Mouse (Mus musculus): Measurements from ENCODE around the gene Zfp428. TPM values are rescaled to one million over a fixed set of nuclear protein-coding genes. Genes with fewer than 3 reads are reported as not detected.

The Zfp428 gene
- polyA plus RNA-seq, 1 experiment from 2014 or later, result 26.0 TPM

GRCm38 (mm10) chr7:24531211-24531971, 24.6 kb downstream of the Zfp428 start:
- ATAC-seq (replicated peaks; ENCODE audit: insufficient number of reproducible peaks, low FRiP score, low TSS enrichment), result peak; percentile 43

GRCm38 (mm10) chr7:24533031-24533571, 26.3 kb downstream of the Zfp428 start:
- WGBS (ENCODE audit: insufficient replicate concordance), result 66% methylated on average over 28 of the region's 28 CpGs
- H3K4me3 ChIP-seq (ENCODE audit: low read depth, low read length), result no peak overlapping the region; the same call in 1 of the 2 replicates
- no peak for ATAC-seq (replicated peaks; ENCODE audit: insufficient number of reproducible peaks, low FRiP score, low TSS enrichment)

More at GRCm38 (mm10) chr7:24531211-24531971, 24.6 kb downstream of the Zfp428 start:
- Histone ChIP-seq H3K9ac (ENCODE audit: low read depth, low read length) (peak overlapping the region; percentile 87), H3K27ac (ENCODE audit: low read depth, low read length) (peak overlapping the region; percentile 68), H3K4me1 (ENCODE audit: control insufficient read depth, insufficient read depth, low read length) (peaks cover 24% of the 10 kb centered on the region), H3K4me2 (peak overlapping the region; percentile 99), H3K27me3 (ENCODE audit: control insufficient read depth, insufficient read depth, low read length) (peaks cover 15% of the 10 kb centered on the region), H3K36me3 (ENCODE audit: control insufficient read depth, insufficient read depth, low read length) (peaks cover 13% of the 10 kb centered on the region), H3K4me3 (ENCODE audit: low read depth, low read length) (peak overlapping the region; percentile 71), H3K9me3 (replicated peaks; ENCODE audit: control insufficient read depth, low read length) (no peaks in the 10 kb centered on the region)
- 1% methylated on average over 43 of the region's 43 CpGs for WGBS (ENCODE audit: insufficient replicate concordance)

GRCm38 (mm10) chr7:24533806-24534205, 27.0 kb downstream of the Zfp428 start:
- Histone ChIP-seq H3K36me3 (ENCODE audit: control insufficient read depth, insufficient read depth, low read length) (peaks cover 13% of the 10 kb centered on the region), H3K4me2 (peak overlapping the region; percentile 47), H3K27ac (ENCODE audit: low read depth, low read length) (no peak overlapping the region), H3K27me3 (ENCODE audit: control insufficient read depth, insufficient read depth, low read length) (peaks cover 15% of the 10 kb centered on the region), H3K9ac (ENCODE audit: low read depth, low read length) (no peak overlapping the region), H3K4me3 (ENCODE audit: low read depth, low read length) (peak overlapping the region; percentile 23; the same call in 1 of the 2 replicates), H3K4me1 (ENCODE audit: control insufficient read depth, insufficient read depth, low read length) (peaks cover 24% of the 10 kb centered on the region), H3K9me3 (replicated peaks; ENCODE audit: control insufficient read depth, low read length) (no peaks in the 10 kb centered on the region)
- no peak for ATAC-seq (replicated peaks; ENCODE audit: insufficient number of reproducible peaks, low FRiP score, low TSS enrichment)
- WGBS (ENCODE audit: insufficient replicate concordance), result 20% methylated on average over 41 of the region's 42 CpGs

More at GRCm38 (mm10) chr7:24533031-24533571, 26.3 kb downstream of the Zfp428 start:
- no peak overlapping the region for H3K27ac ChIP-seq (ENCODE audit: low read depth, low read length)
- H3K36me3 ChIP-seq (ENCODE audit: control insufficient read depth, insufficient read depth, low read length), result peaks cover 13% of the 10 kb centered on the region
- H3K9me3 ChIP-seq (replicated peaks; ENCODE audit: control insufficient read depth, low read length), result no peaks in the 10 kb centered on the region
- H3K4me2 ChIP-seq, result no peak overlapping the region
- H3K27me3 ChIP-seq (ENCODE audit: control insufficient read depth, insufficient read depth, low read length), result peaks cover 15% of the 10 kb centered on the region
- H3K9ac ChIP-seq (ENCODE audit: low read depth, low read length), result no peak overlapping the region
- peaks cover 24% of the 10 kb centered on the region for H3K4me1 ChIP-seq (ENCODE audit: control insufficient read depth, insufficient read depth, low read length)

GRCm38 (mm10) chr7:24534301-24534700, 27.5 kb downstream of the Zfp428 start:
- peaks cover 24% of the 10 kb centered on the region for H3K4me1 ChIP-seq (ENCODE audit: control insufficient read depth, insufficient read depth, low read length)
- H3K27ac ChIP-seq (ENCODE audit: low read depth, low read length), result no peak overlapping the region
- H3K36me3 ChIP-seq (ENCODE audit: control insufficient read depth, insufficient read depth, low read length), result peaks cover 13% of the 10 kb centered on the region
- WGBS (ENCODE audit: insufficient replicate concordance), result 25% methylated on average over 19 of the region's 19 CpGs
- H3K9me3 ChIP-seq (replicated peaks; ENCODE audit: control insufficient read depth, low read length), result no peaks in the 10 kb centered on the region
- H3K4me2 ChIP-seq, result peak overlapping the region; percentile 47
- H3K4me3 ChIP-seq (ENCODE audit: low read depth, low read length), result peak overlapping the region; percentile 23; the same call in 1 of the 2 replicates
- no peak for ATAC-seq (replicated peaks; ENCODE audit: insufficient number of reproducible peaks, low FRiP score, low TSS enrichment)
- no peak overlapping the region for H3K9ac ChIP-seq (ENCODE audit: low read depth, low read length)
- peaks cover 15% of the 10 kb centered on the region for H3K27me3 ChIP-seq (ENCODE audit: control insufficient read depth, insufficient read depth, low read length)

GRCm38 (mm10) chr7:24537081-24537480, 30.3 kb downstream of the Zfp428 start:
- WGBS (ENCODE audit: insufficient replicate concordance), result 86% methylated on average over 4 of the region's 4 CpGs
- H3K27ac ChIP-seq (ENCODE audit: low read depth, low read length), result no peak overlapping the region
- H3K9ac ChIP-seq (ENCODE audit: low read depth, low read length), result no peak overlapping the region
- peaks cover 15% of the 10 kb centered on the region for H3K4me1 ChIP-seq (ENCODE audit: control insufficient read depth, insufficient read depth, low read length)
- ATAC-seq (replicated peaks; ENCODE audit: insufficient number of reproducible peaks, low FRiP score, low TSS enrichment), result no peak
- H3K9me3 ChIP-seq (replicated peaks; ENCODE audit: control insufficient read depth, low read length), result no peaks in the 10 kb centered on the region
- peaks cover 13% of the 10 kb centered on the region for H3K36me3 ChIP-seq (ENCODE audit: control insufficient read depth, insufficient read depth, low read length)
- no peak overlapping the region for H3K4me3 ChIP-seq (ENCODE audit: low read depth, low read length)
- no peak overlapping the region for H3K4me2 ChIP-seq
- peaks cover 15% of the 10 kb centered on the region for H3K27me3 ChIP-seq (ENCODE audit: control insufficient read depth, insufficient read depth, low read length)

GRCm38 (mm10) chr7:24537591-24537990, 30.8 kb downstream of the Zfp428 start:
- no peak overlapping the region for H3K4me2 ChIP-seq
- H3K27ac ChIP-seq (ENCODE audit: low read depth, low read length), result no peak overlapping the region
- H3K27me3 ChIP-seq (ENCODE audit: control insufficient read depth, insufficient read depth, low read length), result peaks cover 15% of the 10 kb centered on the region
- H3K36me3 ChIP-seq (ENCODE audit: control insufficient read depth, insufficient read depth, low read length), result peaks cover 13% of the 10 kb centered on the region
- WGBS (ENCODE audit: insufficient replicate concordance), result 77% methylated on average over 5 of the region's 5 CpGs
- H3K9me3 ChIP-seq (replicated peaks; ENCODE audit: control insufficient read depth, low read length), result no peaks in the 10 kb centered on the region
- H3K9ac ChIP-seq (ENCODE audit: low read depth, low read length), result no peak overlapping the region
- H3K4me3 ChIP-seq (ENCODE audit: low read depth, low read length), result no peak overlapping the region
- H3K4me1 ChIP-seq (ENCODE audit: control insufficient read depth, insufficient read depth, low read length), result peaks cover 12% of the 10 kb centered on the region
- ATAC-seq (replicated peaks; ENCODE audit: insufficient number of reproducible peaks, low FRiP score, low TSS enrichment), result no peak

- Histone ChIP-seq H3K27me3 (ENCODE audit: control insufficient read depth, insufficient read depth, low read length) (peaks cover 11% of the 10 kb centered on the region), H3K9ac (ENCODE audit: low read depth, low read length) (no peak overlapping the region), H3K4me2 (no peak overlapping the region), H3K4me1 (ENCODE audit: control insufficient read depth, insufficient read depth, low read length) (peaks cover 12% of the 10 kb centered on the region), H3K27ac (ENCODE audit: low read depth, low read length) (no peak overlapping the region), H3K4me3 (ENCODE audit: low read depth, low read length) (no peak overlapping the region), H3K36me3 (ENCODE audit: control insufficient read depth, insufficient read depth, low read length) (peaks cover 13% of the 10 kb centered on the region), H3K9me3 (replicated peaks; ENCODE audit: control insufficient read depth, low read length) (no peaks in the 10 kb centered on the region)
- ATAC-seq (replicated peaks; ENCODE audit: insufficient number of reproducible peaks, low FRiP score, low TSS enrichment), result no peak
- WGBS (ENCODE audit: insufficient replicate concordance), result 31% methylated on average over 5 of the region's 5 CpGs
Observed at GRCm38 (mm10) chr7:24538154-24538553, 31.3 kb downstream of the Zfp428 start.

GRCm38 (mm10) chr7:24538701-24539100, 31.9 kb downstream of the Zfp428 start:
- ATAC-seq (replicated peaks; ENCODE audit: insufficient number of reproducible peaks, low FRiP score, low TSS enrichment), result no peak
- 77% methylated on average over 5 of the region's 5 CpGs for WGBS (ENCODE audit: insufficient replicate concordance)

More at GRCm38 (mm10) chr7:24538701-24539100, 31.9 kb downstream of the Zfp428 start:
- peaks cover 9% of the 10 kb centered on the region for H3K36me3 ChIP-seq (ENCODE audit: control insufficient read depth, insufficient read depth, low read length)
- peaks cover 7% of the 10 kb centered on the region for H3K4me1 ChIP-seq (ENCODE audit: control insufficient read depth, insufficient read depth, low read length)
- H3K27me3 ChIP-seq (ENCODE audit: control insufficient read depth, insufficient read depth, low read length), result peaks cover 6% of the 10 kb centered on the region
- no peak overlapping the region for H3K4me3 ChIP-seq (ENCODE audit: low read depth, low read length)
- H3K27ac ChIP-seq (ENCODE audit: low read depth, low read length), result no peak overlapping the region
- no peak overlapping the region for H3K4me2 ChIP-seq
- H3K9me3 ChIP-seq (replicated peaks; ENCODE audit: control insufficient read depth, low read length), result no peaks in the 10 kb centered on the region
- H3K9ac ChIP-seq (ENCODE audit: low read depth, low read length), result no peak overlapping the region

Measured in heart, embryonic 11.5 days (tissue).